Mouse (Mus musculus) erythroblast, embryonic 14.5 days (primary cell): Measurements from ENCODE around the gene Gabpb2.

Source experiments
- GATA1 ChIP-seq: IDR thresholded peaks from 2 replicates; pipeline ENCODE4 v1.6.1; 2012; ENCODE audit warnings: low read length, inconsistent platforms, mixed read lengths
- TAL1 ChIP-seq: IDR thresholded peaks from 3 replicates; pipeline ENCODE4 v1.6.1; 2012; ENCODE audit warnings: low read length, inconsistent platforms, mixed read lengths

GRCm38 (mm10) chr3:95203880-95204279, 13.8 kb downstream of the Gabpb2 start:
- TF ChIP-seq GATA1 (no peak), TAL1 (no peak)
